Mouse (Mus musculus): Measurements from ENCODE around the gene Plp2. TPM values are rescaled to one million over a fixed set of nuclear protein-coding genes. Genes with fewer than 3 reads are reported as not detected.

The Plp2 gene
- polyA plus RNA-seq, 1 experiment from 2014 or later, result 188 TPM

Other genes starting within 250 kb of the Plp2 start
- 0.07 and 0.36 TPM in 2 replicates for gene Foxp3, start 97.7 kb downstream of the Plp2 start, polyA plus RNA-seq (2014; fragmentation: Nextera tagmentation; extraction: Ambion mirVana)
- gene Ppp1r3f, start 97.1 kb downstream of the Plp2 start, polyA plus RNA-seq (2014; fragmentation: Nextera tagmentation; extraction: Ambion mirVana), result 1.9 and 2.4 TPM in 2 replicates
- gene Ccdc22, start 65.9 kb downstream of the Plp2 start, polyA plus RNA-seq (2014; fragmentation: Nextera tagmentation; extraction: Ambion mirVana), result 25.2 and 32.6 TPM in 2 replicates
- 0.04 TPM in 1 of 2 replicates, not detected in the other for gene Cacna1f, start 64.3 kb downstream of the Plp2 start, polyA plus RNA-seq (2014; fragmentation: Nextera tagmentation; extraction: Ambion mirVana)
- 1.4 and 1.5 TPM in 2 replicates for gene Syp, start 32.9 kb downstream of the Plp2 start, polyA plus RNA-seq (2014; fragmentation: Nextera tagmentation; extraction: Ambion mirVana)
- gene Prickle3, start 14.1 kb downstream of the Plp2 start, polyA plus RNA-seq (2014; fragmentation: Nextera tagmentation; extraction: Ambion mirVana), result 6.9 and 9.7 TPM in 2 replicates
- gene Magix, start 9.9 kb upstream of the Plp2 start, polyA plus RNA-seq (2014; fragmentation: Nextera tagmentation; extraction: Ambion mirVana), result 0.28 and 0.29 TPM in 2 replicates
- gene Gpkow, start 25.7 kb upstream of the Plp2 start, polyA plus RNA-seq (2014; fragmentation: Nextera tagmentation; extraction: Ambion mirVana), result 21.3 and 47.4 TPM in 2 replicates
- gene Wdr45, start 42.9 kb upstream of the Plp2 start, polyA plus RNA-seq (2014; fragmentation: Nextera tagmentation; extraction: Ambion mirVana), result 26.0 and 34.0 TPM in 2 replicates
- 0.23 TPM in 1 of 2 replicates, not detected in the other for gene Gm45208, start 50.9 kb upstream of the Plp2 start, polyA plus RNA-seq (2014; fragmentation: Nextera tagmentation; extraction: Ambion mirVana)
- 74.5 and 80.1 TPM in 2 replicates for gene Praf2, start 57.0 kb upstream of the Plp2 start, polyA plus RNA-seq (2014; fragmentation: Nextera tagmentation; extraction: Ambion mirVana)
- 15.6 and 21.5 TPM in 2 replicates for gene Ccdc120, start 79.5 kb upstream of the Plp2 start, polyA plus RNA-seq (2014; fragmentation: Nextera tagmentation; extraction: Ambion mirVana)
- 19.7 and 25.6 TPM in 2 replicates for gene Tfe3, start 91.2 kb upstream of the Plp2 start, polyA plus RNA-seq (2014; fragmentation: Nextera tagmentation; extraction: Ambion mirVana)
- 34.5 and 35.8 TPM in 2 replicates for gene Gripap1, start 118.4 kb upstream of the Plp2 start, polyA plus RNA-seq (2014; fragmentation: Nextera tagmentation; extraction: Ambion mirVana)
- gene Kcnd1, start 150.9 kb upstream of the Plp2 start, polyA plus RNA-seq (2014; fragmentation: Nextera tagmentation; extraction: Ambion mirVana), result 1.7 and 2.6 TPM in 2 replicates
- gene Otud5, start 170.0 kb upstream of the Plp2 start, polyA plus RNA-seq (2014; fragmentation: Nextera tagmentation; extraction: Ambion mirVana), result 29.6 and 29.8 TPM in 2 replicates
- gene Pim2, start 206.9 kb upstream of the Plp2 start, polyA plus RNA-seq (2014; fragmentation: Nextera tagmentation; extraction: Ambion mirVana), result 6.7 and 8.1 TPM in 2 replicates
- 12.6 and 14.1 TPM in 2 replicates for gene Slc35a2, start 212.6 kb upstream of the Plp2 start, polyA plus RNA-seq (2014; fragmentation: Nextera tagmentation; extraction: Ambion mirVana)
- gene Pqbp1, start 227.9 kb upstream of the Plp2 start, polyA plus RNA-seq (2014; fragmentation: Nextera tagmentation; extraction: Ambion mirVana), result 102 and 113 TPM in 2 replicates
- 173 and 218 TPM in 2 replicates for gene Timm17b, start 228.0 kb upstream of the Plp2 start, polyA plus RNA-seq (2014; fragmentation: Nextera tagmentation; extraction: Ambion mirVana)
- gene Gm10491, start 236.4 kb upstream of the Plp2 start, polyA plus RNA-seq (2014; fragmentation: Nextera tagmentation; extraction: Ambion mirVana), result not detected in 2 replicates
- gene Gm10490, start 238.2 kb upstream of the Plp2 start, polyA plus RNA-seq (2014; fragmentation: Nextera tagmentation; extraction: Ambion mirVana), result not detected in 2 replicates
- 0.09 and 0.14 TPM in 2 replicates for gene Pcsk1n, start 248.4 kb upstream of the Plp2 start, polyA plus RNA-seq (2014; fragmentation: Nextera tagmentation; extraction: Ambion mirVana)